Mouse (Mus musculus) hematopoietic stem cell, adult 5-6 weeks (primary cell): Measurements from ENCODE around the gene Kdm4b. TPM values are rescaled to one million over a fixed set of nuclear protein-coding genes. Genes with fewer than 3 reads are reported as not detected.
A peak's percentile ranks its signal among the peaks of the same experiment; 100 is the strongest.

Experiments
- ATAC-seq, 2 experiments: fragments of 125-278 bp in 1 of 2; replicated peaks in 1 of 2; 2 replicates each; pipeline ENCODE4 v1.8.0; 2016 to 2017; ENCODE audit warnings: inconsistent platforms in 2 of 2, mild to moderate bottlenecking in 2 of 2, moderate number of reproducible peaks in 2 of 2, low read depth in 1 of 2, moderate TSS enrichment in 1 of 2; ENCODE audit not compliant: low FRiP score in 2 of 2, poor library complexity in 2 of 2, severe bottlenecking in 2 of 2, insufficient read depth in 1 of 2, low TSS enrichment in 1 of 2
- total RNA-seq: library from RNA; stranded (forward); fragments of 172-1452, 232-1000 nt; gene quantifications from 2 replicates; pipeline ENCODE4 v1.2.3, GENCODE M21; 2017

Kdm4b gene
- total RNA-seq, 1 experiment from 2014 or later = 13.6 TPM

DNA sequence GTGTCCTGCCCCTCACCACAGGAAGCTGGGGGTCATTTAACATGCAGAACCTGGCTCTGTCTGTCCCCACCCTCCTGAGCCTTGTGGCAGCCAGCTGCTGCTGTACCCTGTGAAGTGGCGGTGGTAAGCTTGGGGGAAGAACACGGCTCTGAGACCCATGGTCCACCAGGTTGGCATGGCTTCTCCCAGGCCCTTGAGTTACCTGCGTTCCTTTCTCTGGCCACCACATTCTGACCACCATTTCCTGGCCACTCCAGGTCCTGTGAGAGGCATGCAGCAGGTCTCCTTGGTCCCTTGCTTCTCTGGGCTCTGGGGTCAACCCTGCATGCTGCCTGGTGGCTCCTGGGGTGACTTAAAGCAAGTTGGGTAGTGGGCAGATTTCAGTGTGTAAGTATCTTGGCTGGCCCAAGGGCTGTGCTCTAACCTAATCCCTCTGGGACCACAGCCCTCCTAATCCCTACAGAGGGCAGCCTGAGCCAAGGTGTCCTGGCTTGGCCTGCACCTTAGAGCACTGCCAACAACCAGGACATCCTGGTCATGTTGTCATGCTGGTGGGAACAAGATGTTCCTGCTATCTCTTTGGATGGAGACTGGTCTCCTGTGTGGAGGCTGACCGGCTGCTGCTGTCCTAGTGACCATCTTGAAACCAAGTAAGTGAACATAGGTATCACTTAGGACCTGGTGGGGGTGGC, 33.2 kb upstream of the Kdm4b start, which contains the start of gene Plin3:
Plin3 (minus strand) TSS at position 343 of the 692 bp plus-strand sequence.
- no peak for ATAC-seq

DNA sequence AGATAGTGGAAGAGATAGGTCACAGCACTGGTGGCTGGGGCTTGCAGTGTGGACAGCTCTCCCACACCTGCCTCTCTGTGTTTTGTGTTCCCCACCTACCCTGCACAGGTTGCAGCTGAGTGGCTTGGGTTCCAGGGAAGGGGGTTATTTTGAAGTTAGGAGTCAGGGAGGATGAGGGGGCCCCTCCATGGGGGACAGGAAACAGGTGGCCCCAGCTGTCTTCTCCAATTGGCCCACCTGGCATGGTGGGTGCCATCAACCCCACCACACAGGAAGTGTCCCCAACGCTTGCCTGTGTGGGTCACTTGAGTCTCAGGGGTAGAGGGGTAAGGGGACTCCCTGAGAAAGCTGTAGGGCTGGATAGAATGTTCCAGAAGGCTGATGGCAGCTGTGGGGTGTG, 32.6 kb upstream of the Kdm4b start:
- no peak for ATAC-seq

DNA sequence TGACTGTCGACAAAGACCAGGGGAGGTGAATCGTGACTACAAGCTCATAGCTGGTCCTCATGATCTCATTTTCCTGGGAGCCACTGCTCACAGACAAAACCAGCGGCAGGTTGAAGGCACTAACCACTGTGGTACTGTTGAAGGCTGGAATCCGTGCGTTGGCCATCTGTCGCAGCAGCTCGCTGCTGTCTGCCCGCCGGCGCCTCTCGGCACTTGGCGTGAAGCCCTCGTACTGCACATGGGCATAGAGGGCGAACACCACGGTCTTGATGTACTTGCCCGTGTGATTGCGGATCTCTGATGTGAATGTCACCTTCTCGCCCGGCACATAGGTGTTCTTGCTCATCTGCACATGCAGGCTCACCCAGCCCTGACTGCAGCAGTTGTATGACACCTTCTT, 31.6 kb upstream of the Kdm4b start:
- ATAC-seq = no peak

DNA sequence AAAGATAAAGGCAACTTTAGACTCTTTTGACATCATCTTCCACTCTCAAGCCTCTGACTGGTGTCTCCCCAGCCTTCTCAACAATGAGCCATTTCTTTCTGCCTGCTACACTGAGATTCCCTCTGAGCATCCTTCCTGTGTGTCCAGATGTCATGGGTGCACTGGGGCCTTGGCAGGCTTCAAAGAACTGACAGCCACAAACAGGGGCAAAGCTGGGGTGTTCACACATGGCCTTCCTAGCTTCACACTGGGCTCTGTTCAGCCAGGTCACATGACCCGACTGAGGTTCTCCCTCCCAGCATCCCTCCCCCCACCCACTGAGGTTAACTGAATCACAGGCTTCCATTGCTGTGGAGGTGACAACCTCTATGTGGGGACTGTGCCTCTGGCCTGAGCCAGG, 29.7 kb upstream of the Kdm4b start:
- no peak for ATAC-seq

DNA sequence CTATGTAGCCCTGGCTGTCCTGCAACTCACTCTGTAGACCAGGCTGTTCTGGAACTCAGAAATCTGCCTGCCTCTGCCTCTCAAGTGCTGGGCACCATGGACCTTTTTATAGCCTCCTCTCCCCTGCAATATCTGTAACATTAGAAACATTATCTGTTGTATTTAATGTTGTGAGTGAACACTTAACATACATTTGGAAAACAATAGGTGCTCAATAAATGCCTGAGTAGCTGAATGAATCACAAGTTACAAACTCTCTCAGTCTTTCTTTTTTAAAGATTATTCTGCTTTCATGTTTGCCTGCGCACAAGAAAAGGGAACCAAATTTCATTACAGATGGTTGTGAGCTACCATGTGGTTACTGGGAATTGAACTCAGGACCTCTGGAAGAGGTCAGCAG, 27.6 kb upstream of the Kdm4b start:
- no peak for ATAC-seq

DNA sequence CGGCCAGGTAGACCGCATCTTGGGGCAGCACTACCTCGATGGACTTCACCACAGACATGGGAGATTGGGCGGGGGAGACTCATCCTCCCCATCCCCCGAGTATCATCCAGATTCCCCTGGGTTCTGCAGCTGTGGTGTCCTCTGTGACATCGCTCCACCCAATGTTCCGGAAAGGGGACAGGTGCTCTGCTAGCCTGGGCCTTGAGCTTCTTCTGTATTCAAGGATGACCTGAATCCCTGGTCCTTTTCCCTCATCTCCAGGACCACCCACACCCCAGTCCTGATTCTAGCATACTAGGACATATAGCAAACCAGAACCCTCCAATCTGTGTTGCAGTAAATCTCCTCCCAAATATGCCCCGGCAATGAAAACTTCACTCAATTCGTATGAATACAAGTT, 25.7 kb upstream of the Kdm4b start, which contains the start of gene Arrdc5:
Arrdc5 (minus strand) TSS at position 101 of the 400 bp plus-strand sequence.
- no peak for ATAC-seq

DNA sequence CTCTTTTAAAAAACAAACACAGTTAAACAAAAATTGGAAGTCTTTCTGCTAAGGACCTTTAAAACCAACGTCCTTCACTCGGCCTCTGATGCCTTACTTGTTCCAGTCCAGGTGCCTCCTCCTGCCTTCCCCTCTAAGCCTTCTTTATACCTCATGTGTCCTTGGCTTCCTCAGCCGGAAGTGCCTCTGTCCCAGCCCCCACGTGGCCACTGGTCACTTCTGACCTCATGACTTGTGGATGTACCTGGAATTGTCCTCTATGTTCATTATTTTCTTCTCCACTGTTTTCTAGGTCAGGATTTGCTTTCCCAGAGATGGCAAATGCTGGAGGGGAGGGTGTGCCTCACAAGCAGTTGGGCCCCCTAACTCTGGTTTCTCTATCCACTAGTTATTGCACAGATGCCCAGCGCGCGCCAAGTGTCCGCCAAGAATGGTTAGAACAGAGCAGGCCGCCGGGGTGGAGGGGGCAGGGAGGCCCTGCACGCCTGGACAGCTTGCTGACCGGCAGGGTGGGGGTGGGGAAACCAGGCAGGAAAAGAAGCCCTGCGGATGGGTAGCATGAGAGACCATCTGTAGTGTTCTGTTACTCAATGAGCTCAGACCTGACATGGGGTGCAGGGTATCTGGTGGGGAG, 23.4 kb upstream of the Kdm4b start:
- ATAC-seq = no peak

DNA sequence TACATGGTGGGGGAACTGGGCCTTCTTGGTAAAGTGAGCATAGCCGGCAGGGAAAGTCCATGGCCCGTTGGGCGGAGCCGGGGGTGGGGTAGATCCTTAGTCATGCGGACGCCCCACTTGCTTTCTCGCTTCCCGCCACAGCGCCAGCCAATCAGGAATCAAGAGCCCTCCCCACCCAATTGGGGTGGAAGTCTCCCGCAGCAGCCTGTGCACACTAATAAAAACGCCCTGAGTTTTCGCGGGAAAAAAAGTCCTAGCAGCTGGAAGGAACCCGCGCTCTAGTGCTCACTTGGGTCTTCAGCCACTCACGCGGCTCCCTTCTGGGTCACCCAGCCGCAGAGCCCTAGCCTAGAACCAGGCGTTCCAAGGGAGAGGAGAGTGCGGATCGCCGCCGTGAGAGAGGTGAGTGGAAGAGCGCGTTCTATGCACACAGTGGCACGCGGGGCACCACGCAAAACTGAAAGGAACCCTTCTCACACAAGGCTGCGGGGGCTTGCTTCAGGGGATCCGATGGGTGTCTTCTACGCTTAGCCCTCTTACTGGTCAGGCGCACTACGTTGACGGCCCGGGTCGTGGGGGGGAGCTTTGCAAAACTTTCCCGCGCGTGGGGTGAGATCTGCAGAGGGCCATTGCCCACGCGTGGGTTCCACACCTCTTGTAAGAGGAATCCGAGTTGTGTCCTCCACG, 22.6 kb upstream of the Kdm4b start, which contains the start of gene Uhrf1:
Uhrf1 (plus strand) TSS at position 162 of the 687 bp plus-strand sequence.
- peak; percentile 63 to 78 for ATAC-seq

DNA sequence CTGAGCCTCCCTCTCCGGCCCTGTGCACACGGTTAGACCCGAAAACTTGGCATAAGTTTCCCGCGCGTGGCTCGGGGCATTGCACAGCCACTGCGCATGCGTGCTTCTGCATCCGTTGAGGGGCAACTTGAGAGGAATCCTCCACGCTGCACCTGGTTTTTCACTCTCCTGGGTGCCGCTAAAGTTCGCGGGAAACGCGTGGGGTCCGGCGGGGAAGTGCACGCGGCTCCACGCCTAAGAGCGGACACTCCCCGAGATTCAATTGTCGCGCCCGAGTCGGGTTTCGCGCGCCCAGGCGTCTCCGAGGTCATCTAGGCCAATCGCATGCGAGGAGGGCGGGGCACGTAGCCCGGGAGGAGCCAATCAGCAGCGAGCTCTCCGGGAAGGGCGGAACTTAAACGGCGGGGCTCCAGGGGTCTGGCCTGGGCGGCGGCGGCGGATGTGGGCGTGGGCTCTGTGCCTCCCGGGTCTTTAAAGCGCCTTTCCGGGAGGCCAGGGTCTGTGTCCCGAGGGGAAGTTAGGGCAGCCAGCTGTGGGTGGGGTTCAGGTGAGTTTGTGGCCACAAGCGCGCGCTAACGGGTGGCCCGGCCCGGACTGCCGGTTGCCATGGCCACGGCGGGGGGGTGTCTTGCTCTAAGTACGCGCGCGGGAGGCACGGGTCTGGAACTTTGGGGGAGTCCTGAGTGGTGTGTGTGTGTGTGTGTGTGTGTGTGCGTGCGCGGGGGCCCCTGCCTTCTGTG, 21.8 kb upstream of the Kdm4b start:
- peak; percentile 89 to 93 for ATAC-seq

DNA sequence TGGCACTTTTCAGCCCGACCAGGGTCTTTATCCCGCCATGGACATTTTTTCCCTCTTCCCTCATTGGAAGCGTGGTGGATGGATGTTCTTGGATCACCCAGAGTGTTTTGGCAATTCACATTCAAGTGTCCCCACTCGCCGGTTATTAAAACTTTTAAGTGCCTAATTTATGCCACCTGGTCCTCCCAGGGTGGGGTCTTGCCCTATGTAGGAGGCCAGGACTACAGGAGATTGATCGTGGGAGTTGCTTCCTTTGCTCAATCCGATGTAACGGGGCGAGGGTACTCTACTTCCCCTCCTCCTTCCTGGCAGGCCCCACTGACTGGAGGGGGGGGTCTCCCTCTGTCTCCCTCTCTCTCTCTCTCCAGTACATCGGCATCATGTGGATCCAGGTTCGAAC, 21.1 kb upstream of the Kdm4b start:
- ATAC-seq = no peak

DNA sequence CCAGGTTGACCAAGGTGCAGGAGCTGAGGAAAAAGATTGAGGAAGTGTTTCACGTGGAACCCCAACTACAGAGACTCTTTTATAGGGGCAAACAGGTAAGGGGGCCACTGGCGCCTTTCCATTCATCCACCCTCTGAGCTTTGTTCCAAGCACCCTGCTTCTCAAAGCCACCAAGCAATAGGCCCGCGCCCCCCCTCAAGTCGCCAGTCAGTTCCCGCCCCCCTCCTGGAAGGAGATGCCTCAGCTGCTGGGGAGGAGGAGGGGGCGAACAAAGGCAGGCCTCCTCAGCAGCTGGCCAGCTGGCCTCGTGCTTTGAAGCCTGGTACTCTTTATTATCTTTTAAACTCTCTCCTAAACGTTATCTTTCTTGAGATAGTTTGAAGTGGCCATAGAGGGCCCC, 20.7 kb upstream of the Kdm4b start:
- ATAC-seq = no peak

DNA sequence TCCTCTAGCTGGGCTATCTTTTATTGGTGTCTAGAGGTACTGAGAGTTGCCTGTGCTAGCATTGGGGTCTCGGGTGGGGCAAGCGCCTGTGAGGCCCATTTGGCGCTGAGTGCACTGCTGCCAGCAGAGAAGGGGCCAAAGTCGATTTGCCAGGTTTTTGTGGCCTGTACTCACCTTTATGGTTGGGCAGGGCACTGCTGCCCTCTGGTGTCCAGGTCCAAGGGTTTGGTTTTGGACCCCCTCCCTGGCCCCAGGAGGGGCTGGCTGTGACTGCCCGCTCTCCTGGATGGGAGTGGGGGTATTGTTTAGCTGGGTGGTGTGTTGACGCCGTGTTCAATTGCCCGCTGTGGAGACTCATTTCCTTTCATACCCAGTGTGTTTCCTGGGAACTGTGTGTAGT, 20.0 kb upstream of the Kdm4b start:
- ATAC-seq = no peak

DNA sequence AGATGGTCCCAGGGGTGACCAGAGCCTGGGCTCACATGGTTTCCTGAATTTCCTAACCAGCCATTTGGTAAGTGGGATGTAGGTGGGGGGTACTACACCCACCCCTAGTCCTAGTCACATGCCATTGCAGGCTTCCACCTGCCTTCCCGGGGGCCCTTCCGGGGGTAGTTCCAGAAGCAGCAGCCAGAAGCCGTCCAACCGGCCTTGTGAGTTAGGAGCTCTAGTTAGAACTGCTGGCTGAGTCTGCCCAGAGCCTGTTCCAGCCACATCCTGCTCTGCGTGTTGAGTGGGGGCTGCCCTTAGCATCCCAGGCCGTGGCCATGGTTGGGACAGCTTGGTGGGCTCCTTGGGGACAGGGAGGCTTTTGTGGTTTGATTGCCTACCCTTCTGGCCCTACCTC, 17.8 kb upstream of the Kdm4b start:
- ATAC-seq = no peak

DNA sequence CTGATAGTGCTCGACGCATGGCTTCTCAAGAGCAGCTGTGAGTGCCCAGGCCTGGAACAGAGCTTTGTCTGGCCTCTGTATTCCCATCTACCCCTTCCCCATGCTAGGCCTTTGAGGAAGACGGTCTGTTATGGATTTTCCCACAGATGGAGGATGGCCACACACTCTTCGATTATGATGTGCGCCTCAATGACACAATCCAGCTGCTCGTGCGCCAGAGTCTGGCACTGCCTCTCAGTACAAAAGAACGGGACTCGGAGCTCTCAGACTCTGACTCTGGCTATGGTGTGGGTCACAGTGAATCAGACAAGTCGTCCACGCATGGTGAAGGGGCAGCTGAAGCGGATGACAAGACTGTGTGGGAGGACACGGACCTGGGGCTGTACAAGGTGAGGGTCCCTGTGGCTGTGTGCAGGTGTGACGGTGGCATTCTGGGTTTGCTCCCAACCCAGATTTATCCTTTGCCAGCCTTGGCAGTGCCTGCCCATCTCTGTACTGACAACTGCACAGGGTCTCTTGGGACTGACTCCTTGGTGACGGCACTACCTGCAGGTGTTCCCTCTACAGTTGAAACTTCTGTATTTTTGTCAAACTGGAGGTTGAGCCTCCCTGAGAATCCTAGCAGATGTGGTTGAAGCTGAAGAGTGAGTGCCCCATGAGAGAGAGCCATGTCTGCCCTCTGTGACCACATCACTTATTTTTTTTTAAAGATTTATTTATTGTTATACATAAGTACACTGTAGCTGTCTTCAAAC, 16.5 kb upstream of the Kdm4b start:
- ATAC-seq = no peak

DNA sequence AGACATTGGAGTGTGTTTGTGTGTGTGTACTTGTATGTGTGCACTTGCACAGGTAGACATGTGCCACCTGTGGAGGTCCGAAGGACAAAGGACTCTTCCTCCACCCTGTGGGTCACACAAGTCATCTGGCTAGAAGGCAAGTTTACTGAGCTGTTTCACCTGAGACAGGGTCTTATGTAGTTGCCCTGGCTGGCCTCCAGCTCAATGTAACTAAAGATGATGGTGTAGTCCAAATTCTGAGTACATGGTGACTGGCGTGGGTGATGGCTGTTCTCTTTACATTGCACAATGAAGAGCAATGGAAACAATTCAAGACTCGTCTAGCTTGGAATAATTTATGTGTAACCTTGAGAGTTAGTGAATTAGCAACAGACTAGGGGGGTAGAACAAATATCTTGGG, 1.4 kb upstream of the Kdm4b start:
- ATAC-seq = no peak

DNA sequence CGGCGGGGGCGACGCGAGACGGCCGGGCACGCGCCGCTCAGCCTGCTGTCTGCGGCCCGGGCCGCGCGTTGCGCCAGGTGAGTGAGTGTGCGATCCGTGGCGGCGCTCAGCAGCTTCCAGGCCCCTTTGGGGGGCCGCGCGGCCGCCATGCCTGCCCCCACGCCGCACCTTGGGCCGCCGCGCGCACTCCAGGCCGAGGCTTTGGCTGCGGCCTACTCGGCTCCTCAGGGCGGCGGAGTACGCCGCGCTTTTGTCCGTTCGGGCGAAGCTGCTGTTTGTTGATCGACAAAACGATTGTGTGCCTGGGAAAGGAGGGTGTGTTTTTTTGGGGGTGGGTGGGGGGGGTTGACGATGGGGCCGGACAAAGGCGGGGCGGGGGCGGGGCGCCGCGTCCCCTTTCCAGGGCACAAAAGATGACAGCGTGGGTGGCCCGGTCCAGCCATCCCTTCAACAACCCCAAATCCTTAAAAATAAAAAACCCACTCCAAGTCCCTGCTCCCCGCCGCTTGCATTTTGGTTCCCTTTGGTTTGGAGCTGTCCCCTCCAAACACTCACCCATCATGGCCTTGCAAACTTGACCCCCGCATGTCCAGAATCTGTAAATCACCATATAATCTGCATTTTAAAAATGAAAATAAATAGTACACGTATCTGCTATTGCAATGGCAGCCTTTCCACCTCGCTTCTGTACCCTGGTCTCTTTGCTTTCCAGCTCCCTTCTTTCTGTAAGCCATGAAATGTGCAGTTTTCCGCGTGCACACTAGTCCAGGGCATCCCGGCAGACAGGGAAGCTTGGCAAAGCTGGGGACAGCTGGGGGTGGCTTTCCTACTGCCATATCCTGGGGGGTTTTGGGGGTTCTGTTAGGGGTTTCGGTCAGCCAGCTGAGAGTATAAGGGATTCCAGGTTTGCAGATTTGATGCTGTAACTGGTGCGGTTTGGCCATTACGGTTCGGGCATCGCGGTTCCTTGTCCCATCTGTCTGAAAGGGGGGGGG, 588 bp downstream of the Kdm4b start:
- no peak for ATAC-seq
